Comparison of ENCODE assay signal across 10 mouse cellular contexts in the genomic region with DNA sequence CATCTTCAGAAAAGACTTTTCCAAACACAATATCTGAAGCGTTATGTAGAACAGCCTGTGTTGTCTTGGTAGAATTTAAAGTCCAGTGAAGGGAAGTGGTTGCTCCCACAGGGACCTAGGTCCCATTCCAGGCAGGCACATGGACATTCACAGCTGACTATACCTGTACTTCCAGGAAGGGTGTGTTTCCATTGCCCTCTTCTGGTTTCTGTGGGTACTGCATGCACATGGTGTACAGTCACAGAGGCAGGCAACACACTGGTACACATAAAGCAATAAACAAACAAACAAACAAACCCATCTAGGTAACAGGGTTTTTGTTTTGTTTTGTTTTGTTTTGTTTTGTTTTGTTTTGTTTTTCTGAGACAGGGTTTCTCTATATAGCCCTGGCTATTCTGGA. TPM values are rescaled to one million over a fixed set of nuclear protein-coding genes. Genes with fewer than 3 reads are reported as not detected.
DNase-seq lines count a peak whose midpoint lies in the region; ATAC-seq and TF ChIP-seq lines count a peak whose summit lies in the region.
"Had no signal": no experiment of that assay in that cellular context is flagged by ENCODE, and none has a peak within 500 bp of the region (broad histone marks: within the 10 kb centered on the region; RNA-seq: fewer than 3 reads in every experiment).

No protein-coding gene starts in this region.

- TF ChIP-seq POLR2A in ES-Bruce4 (IDR thresholded peaks at IDR 0.05; ENCODE audit: insufficient read depth, low read length) = no peak

- no peaks in the 10 kb centered on the region for H3K36me3 ChIP-seq in hindbrain, postnatal 0 days (ENCODE audit: insufficient read depth, low read length)
- no peaks in the 10 kb centered on the region for H3K36me3 ChIP-seq in hindbrain, embryonic 14.5 days (replicated peaks; ENCODE audit: control insufficient read depth, insufficient read depth)
- H3K36me3 ChIP-seq in ES-Bruce4 (ENCODE audit: control insufficient read depth, insufficient read depth, low read length, poor library complexity, severe bottlenecking) = no peaks in the 10 kb centered on the region
- H3K36me3 ChIP-seq: midbrain, embryonic 10.5 days had no signal

- DNase-seq in hindbrain, postnatal 0 days (ENCODE audit: low spot score) = no peak
- DNase-seq in hindbrain, embryonic 14.5 days (ENCODE audit: low spot score) = no peak
- DNase-seq in 3T3-L1 (ENCODE audit: low read depth, low spot score) = peak; percentile 70
- DNase-seq in urinary bladder, postnatal 14 days (ENCODE audit: low spot score) = no peak
- DNase-seq in layer of hippocampus, adult 8-10 months (ENCODE audit: low spot score in 2 of 2) = no peak
- no peak for DNase-seq in left cerebral cortex, postnatal 25 days (ENCODE audit: low spot score in 2 of 2)
- DNase-seq: right cerebral cortex, adult 18-20 months had no signal

- no peak for TF ChIP-seq EP300 in ES-Bruce4 (IDR thresholded peaks at IDR 0.05; ENCODE audit: insufficient read depth, low read depth, low read length)

- no peak overlapping the region for H3K4me2 ChIP-seq in hindbrain, postnatal 0 days (ENCODE audit: low read depth, low read length)
- H3K4me2 ChIP-seq in hindbrain, embryonic 14.5 days (replicated peaks) = no peak overlapping the region

- 91% methylated on average over 1 of the region's 1 CpGs for WGBS in hindbrain, postnatal 0 days
- WGBS in hindbrain, embryonic 14.5 days = 92% methylated on average over 1 of the region's 1 CpGs

- TF ChIP-seq CTCF in hindbrain, postnatal 0 days (IDR thresholded peaks at IDR 0.05; ENCODE audit: low read depth) = peak; percentile 67
- TF ChIP-seq CTCF in ES-Bruce4 (IDR thresholded peaks at IDR 0.05; ENCODE audit: low read depth, low read length) = peak; percentile 25

- intact Hi-C loops in left cerebral cortex, postnatal 25 days (cut with DNase I) = no loop called here

- no peaks in the 10 kb centered on the region for H3K9me3 ChIP-seq in hindbrain, postnatal 0 days (ENCODE audit: low read length)
- no peaks in the 10 kb centered on the region for H3K9me3 ChIP-seq in hindbrain, embryonic 14.5 days (ENCODE audit: control insufficient read depth, low read length)
- H3K9me3 ChIP-seq in ES-Bruce4 (replicated peaks; ENCODE audit: control insufficient read depth, insufficient read depth, low read length, poor library complexity, severe bottlenecking) = no peaks in the 10 kb centered on the region

- H3K4me3 ChIP-seq in hindbrain, postnatal 0 days (ENCODE audit: low read length) = no peak overlapping the region
- H3K4me3 ChIP-seq in hindbrain, embryonic 14.5 days (replicated peaks; ENCODE audit: low read length) = no peak overlapping the region
- H3K4me3 ChIP-seq in ES-Bruce4 (ENCODE audit: low read depth, low read length) = no peak overlapping the region
- H3K4me3 ChIP-seq: midbrain, embryonic 10.5 days had no signal

- H3K4me1 ChIP-seq in hindbrain, postnatal 0 days (ENCODE audit: insufficient read depth, low read length) = no peaks in the 10 kb centered on the region
- H3K4me1 ChIP-seq in hindbrain, embryonic 14.5 days (replicated peaks; ENCODE audit: control insufficient read depth, insufficient read depth, low read length) = no peaks in the 10 kb centered on the region
- H3K4me1 ChIP-seq in ES-Bruce4 (ENCODE audit: control insufficient read depth, insufficient read depth, low read length) = no peaks in the 10 kb centered on the region
- H3K4me1 ChIP-seq: midbrain, embryonic 10.5 days had no signal

- no peak overlapping the region for H3K27ac ChIP-seq in hindbrain, postnatal 0 days
- H3K27ac ChIP-seq in hindbrain, embryonic 14.5 days = no peak overlapping the region
- H3K27ac ChIP-seq in ES-Bruce4 (ENCODE audit: insufficient read depth, low read length) = no peak overlapping the region
- H3K27ac ChIP-seq: midbrain, embryonic 10.5 days had no signal

- H3K9ac ChIP-seq in hindbrain, postnatal 0 days (replicated peaks; ENCODE audit: low read length) = no peak overlapping the region
- no peak overlapping the region for H3K9ac ChIP-seq in hindbrain, embryonic 14.5 days
- no peak overlapping the region for H3K9ac ChIP-seq in ES-Bruce4 (ENCODE audit: low read depth, poor library complexity, severe bottlenecking)

- H3K27me3 ChIP-seq in hindbrain, postnatal 0 days (ENCODE audit: insufficient read depth, low read length) = peaks cover 2% of the 10 kb centered on the region; the same call in 1 of the 2 replicates
- H3K27me3 ChIP-seq in hindbrain, embryonic 14.5 days (ENCODE audit: control insufficient read depth, insufficient read depth, low read length) = peaks cover 20% of the 10 kb centered on the region
- H3K27me3 ChIP-seq in ES-Bruce4 (ENCODE audit: control insufficient read depth, insufficient read depth, low read length, poor library complexity, severe bottlenecking) = no peaks in the 10 kb centered on the region

- ATAC-seq in hindbrain, postnatal 0 days = no peak
- ATAC-seq in hindbrain, embryonic 14.5 days (ENCODE audit: low FRiP score) = no peak
- 0 out of 2 replicates have a peak, but pooled peaks have one; percentile 52 for ATAC-seq in erythroid progenitor cell, adult 5-6 weeks (replicated peaks; ENCODE audit: low FRiP score, poor library complexity, severe bottlenecking)

RNA-seq across cellular contexts. Expression of a gene that starts 7.9 kb away (rescaled TPM):
- total RNA-seq in hindbrain, postnatal 0 days (2014; rRNA removed) = 17.7 and 17.9 TPM in 2 replicates
- polyA plus RNA-seq in hindbrain, postnatal 0 days (2015; fragmentation: Nextera tagmentation; extraction: Ambion mirVana) = 10.0 and 11.1 TPM in 2 replicates
- 13.2 and 13.8 TPM in 2 replicates for polyA plus RNA-seq in hindbrain, embryonic 14.5 days (2014; fragmentation: Nextera tagmentation; extraction: Ambion mirVana)
- 23.4 and 25.8 TPM in 2 replicates for polyA plus RNA-seq in ES-Bruce4 (2011; ENCODE audit: insufficient read depth, insufficient read length, low read depth, missing spikeins)
- total RNA-seq in erythroid progenitor cell, adult 5-6 weeks (2015; ENCODE audit: low replicate concordance) = 1.4 TPM in 1 of 2 replicates, not detected in the other
- 0.64 TPM in 1 of 2 replicates, not detected in the other for total RNA-seq in erythroid progenitor cell, adult 5-6 weeks (2017; ENCODE audit: low replicate concordance)
- total RNA-seq in layer of hippocampus, adult 8-10 months (2022) = 10 to 100 TPM; 31.9 to 39.7 (median 36.0) TPM
- total RNA-seq in left cerebral cortex, postnatal 25 days (2021) = 10 to 100 TPM; 30.4 to 33.8 TPM
